Mouse (Mus musculus): ENCODE data around the gene Vapa. TPM values are rescaled to one million over a fixed set of nuclear protein-coding genes. Genes with fewer than 3 reads are reported as not detected.
"Not testable (repeated sequence)": the region's sequence is repeated elsewhere in the genome, so short reads cannot be mapped to it uniquely, and the experiment has no call there.

The Vapa gene
- total RNA-seq (2021) = 10 to 100 TPM; 91.8 to 92.7 TPM
- long read RNA-seq, experiment 1, transcript Vapa-201 (6 exons, 3,369 nt) = major isoform, 224 of 233 reads
- long read RNA-seq, experiment 1, partial matches to known transcripts = 0 of 233 reads
- long read RNA-seq, experiment 1, other reads (novel, unspliced or antisense) = 9 of 233 reads
- long read RNA-seq, experiment 2, transcript Vapa-201 (6 exons, 3,369 nt) = major isoform, 108 of 121 reads
- long read RNA-seq, experiment 2, partial matches to known transcripts = 2 of 121 reads
- long read RNA-seq, experiment 2, other reads (novel, unspliced or antisense) = 11 of 121 reads

DNA sequence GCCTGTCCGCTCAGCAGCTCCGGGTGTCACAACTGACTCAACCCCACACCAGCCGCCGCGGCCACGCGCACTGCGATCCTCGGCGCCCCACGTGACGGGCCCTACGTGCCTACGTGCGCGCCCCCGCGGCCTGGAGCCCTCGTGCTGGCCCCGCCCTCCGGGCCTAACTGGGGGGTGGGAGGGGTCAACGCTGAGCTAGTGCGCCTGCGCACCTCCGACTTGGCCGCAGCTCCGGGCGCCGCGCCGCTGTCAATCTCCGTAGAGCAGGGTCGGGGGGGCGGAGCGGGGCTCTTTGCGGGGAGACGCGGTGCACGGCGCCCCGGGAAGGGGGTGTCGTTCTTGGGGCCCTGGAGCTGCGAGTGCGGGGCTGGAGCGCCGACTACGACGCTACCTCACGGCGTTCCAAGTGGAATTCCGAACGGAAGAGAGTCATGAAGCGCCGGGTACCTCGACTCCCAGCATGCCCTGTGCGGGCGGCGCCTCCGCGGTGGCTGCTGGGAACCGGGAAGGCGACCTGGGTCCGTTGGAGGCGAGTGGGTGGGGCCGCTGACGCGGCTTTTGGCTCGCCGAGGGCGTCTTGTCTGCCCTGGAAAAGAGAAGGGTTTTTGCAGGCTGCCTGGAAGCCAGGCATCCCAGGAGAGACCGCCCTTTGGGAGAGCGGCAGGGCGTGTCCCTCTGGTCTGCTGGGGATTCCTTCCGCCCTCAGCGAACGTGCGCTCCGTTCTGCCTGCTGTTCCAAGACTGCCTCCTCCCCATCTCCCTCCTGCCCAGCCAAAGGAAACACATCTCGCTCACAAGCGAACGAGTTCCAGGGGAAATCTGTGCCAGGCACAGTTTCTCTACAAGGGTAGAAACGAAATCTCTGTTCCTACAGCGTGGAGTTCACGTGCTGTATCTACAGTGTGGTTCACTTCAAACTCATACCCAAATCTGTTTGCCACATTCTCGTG lies at the start of gene Vapa:
TSS of gene Vapa (minus strand) at position 93 of the 950 bp plus-strand sequence.
- peak; percentile 97 to 98 for DNase-seq

DNA sequence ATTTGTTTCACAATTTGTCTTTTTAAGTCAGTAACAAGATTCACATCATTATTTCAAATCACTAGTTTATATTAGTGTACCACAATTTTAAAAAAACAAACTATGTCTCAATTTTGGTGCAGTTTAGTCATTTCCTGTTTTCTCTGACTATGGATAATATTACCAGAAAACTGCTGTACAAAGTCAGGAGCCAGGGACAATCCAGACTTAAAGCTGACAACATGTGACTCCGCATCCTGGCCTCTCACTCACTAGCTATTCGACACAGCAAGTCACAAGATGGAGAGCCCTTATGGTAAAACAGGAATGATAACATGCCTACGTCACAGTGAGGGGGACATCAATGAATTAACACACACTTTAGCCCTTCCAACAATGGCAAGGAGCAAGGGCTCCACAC lies 49.3 kb upstream of the Vapa start:
- no peak for DNase-seq

DNA sequence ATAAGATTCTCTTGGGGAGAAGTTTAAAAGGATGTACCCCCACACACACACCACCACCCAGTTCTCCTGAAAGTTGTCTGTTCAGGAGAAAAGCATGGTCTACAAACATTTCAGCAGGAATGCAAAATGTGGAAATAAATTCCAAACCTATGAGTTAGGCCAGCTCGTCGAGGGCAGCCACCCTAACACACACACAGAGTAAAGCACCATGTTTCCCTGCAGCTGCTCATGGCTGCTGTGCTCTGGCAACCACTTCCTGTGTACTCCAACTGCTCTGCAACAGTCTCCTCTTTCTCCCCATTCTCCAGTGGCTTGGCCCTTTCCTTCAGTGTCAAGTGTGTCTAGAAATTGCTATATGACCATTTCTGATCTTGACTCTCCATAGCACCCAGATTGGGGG lies 45.1 kb upstream of the Vapa start:
- DNase-seq = no peak

DNA sequence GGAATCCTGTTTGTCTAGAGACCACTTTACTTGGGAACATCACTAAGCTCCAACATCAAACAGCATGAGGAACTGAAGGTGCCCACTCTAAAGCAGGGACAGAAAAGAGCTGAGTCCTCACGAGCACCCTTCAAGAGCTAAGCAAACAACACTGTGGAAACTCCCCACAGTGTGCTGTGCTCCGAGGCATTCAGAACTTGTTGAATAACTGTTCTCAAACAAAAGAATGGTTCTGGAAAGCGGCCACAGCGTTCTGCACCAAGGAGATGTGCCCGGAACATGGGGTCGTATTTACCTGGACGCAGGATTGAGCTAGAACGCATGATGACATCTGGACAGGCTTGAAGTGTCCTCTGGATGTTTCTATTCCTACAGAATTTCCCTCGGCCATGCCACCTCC lies 44.6 kb upstream of the Vapa start:
- DNase-seq = no peak

DNA sequence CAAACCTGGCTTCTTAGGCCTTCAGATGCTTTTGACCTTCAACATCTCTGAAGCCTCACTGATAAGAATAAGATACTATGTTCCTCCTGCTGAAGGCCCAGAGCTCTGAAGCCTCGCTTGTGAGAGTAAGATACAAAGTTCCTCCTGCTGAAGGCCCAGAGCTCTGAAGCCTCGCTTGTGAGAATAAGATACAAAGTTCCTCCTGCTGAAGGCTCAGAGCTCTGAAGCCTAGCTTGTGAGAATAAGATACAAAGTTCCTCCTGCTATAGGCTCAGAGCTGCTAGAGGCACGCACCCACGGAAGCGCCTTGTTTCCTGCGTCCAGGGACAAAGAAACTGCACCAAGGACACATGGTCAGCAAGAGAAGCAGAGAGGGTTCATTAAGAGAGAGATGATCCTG lies 43.4 kb upstream of the Vapa start:
- DNase-seq = no peak

DNA sequence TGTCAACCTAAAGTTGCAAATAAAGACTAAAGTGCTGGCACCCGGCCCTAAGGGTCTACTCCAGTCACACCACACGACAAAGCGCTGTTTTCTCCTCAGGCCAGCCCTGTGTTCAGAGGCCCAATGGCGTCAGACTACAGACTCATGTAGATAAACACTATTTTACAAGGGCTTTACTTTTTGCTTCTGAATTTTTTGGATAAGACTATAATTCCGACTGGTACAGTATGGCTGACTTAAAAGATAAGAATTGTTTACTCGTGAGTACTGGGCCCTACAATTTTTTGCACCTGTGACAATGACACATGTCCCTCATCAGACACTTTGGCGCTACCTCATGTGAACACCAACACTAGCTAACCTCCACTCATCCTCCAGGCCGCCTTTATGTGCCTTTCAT lies 42.7 kb upstream of the Vapa start:
- DNase-seq = no peak

DNA sequence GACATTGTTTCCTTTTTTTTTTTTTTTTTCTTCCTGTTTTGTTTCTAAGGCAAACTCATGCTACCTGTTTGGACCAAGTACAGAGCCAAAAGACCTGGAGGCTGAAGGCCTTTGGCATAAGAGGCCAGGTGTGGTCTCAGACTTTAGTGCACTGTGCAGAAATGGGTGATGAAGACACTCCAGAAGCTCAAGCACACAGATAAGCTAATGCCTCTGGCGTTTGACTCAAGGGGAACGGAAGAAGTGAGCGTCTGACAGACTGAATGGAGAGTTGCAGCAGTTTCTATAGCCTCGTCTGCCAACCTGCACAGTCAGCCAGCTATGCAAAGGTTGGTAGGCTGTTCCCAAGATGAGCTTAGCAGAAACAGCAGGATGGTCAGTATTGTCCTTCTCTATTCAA lies 42.3 kb upstream of the Vapa start:
- no peak for DNase-seq

DNA sequence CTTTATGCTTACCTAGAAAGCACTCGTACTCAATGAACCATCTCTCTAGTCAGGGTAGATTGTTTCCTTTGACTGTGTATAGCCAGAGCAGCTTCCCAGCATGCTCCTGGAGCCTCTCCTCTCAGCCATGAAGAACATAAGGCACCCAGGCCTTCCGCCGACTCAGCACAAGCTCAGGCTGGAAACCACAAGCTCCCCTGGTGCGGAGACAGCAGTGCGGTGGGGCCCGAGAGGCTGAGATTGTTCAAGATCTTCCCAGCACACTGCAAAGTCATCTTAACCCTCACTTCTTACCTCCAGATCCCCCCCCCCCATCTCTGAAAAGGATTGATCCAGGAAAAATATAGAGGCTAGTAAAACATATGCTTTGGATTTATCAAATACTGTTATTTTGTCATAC lies 37.2 kb upstream of the Vapa start:
- no peak for DNase-seq

DNA sequence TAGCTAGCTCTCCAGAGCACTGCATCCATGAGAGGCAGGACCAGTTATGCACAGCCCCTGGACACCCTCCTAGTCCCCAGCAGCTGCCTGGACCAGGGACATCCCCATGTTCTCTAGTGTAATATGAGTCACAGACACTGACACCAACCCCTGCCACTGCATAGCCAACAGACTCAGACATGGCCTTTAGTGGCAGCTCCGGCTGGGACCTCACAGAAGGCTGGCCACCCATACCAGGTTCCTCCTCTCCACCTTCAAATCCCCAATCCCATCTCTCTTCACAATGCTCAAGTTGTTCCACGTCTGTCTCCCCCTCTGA lies 35.8 kb upstream of the Vapa start:
- DNase-seq = no peak

DNA sequence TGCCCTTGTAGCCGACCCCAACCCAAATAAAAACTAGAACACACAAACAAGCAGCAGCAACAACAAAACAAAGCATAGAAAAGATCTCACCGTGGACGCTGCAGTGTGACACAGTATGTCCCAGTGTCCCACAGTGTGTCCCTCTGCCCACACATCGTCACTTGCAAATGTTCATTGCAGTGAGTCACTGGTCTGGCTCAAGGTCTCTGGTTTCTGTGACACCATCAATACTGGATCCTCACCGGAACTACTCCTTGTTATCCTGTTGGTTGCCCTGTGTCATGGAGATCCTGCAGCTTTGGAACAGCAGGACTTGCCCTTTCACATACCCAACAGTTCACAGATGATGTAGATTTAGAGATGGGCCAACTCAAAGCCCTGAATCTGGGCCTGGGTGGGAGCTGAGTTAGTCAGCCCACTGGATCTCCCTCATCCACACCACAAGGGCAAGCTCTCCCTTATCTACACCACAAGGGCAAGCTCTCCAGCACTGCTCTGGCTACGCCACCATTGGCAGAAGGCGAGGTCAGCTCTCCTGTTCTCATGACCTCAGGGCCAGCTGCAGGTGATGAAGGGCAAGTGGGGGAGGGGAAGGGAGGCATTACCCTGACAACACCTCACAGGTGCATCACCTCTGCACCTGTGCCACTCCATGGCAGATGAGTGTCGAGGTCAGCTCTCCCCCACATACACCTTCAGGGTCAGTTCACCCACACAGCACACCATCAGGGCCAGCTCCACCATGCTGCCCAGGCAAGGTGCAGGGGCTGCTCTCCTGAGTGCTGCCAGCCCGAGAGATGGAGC lies 35.2 kb upstream of the Vapa start:
- DNase-seq = no peak

DNA sequence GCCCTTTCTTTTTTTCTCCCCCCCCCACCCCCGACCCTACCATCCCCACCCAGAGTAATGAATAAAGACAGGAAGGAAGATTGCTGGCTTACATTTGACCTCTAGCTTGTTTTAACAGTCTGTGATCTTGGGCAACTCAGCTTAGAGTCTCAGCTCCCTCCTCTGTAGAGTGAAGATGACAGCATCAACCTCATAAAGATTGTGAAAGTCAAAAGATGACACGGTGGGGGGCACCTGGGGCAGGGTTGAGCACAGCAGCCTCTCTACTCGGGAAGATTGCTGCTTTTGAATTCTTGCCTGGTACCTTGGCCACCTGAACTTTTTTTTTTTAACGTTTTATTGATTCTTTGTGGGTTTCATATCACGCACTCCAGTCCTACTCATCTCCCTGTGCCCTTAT lies 34.6 kb upstream of the Vapa start:
- DNase-seq = no peak

DNA sequence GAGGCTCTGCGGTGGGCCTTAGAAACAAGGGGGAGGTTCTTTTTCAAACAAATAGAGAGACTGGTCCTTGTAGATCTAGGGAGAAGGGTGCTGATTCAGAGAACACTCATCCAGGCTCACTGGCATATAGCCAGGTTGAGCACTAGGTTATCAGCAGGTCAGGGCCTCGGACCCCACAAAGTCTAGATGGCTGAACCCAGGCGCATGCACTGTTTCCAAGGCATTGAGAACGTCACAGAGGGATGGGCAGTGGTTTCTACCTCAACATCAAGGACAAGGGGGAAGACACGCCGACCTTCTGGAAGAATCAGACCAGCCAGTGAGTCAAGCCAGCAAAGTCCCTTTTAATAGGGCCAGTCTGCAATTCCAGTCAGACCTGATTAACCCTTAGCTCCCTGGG lies 33.9 kb upstream of the Vapa start:
- DNase-seq = no peak

DNA sequence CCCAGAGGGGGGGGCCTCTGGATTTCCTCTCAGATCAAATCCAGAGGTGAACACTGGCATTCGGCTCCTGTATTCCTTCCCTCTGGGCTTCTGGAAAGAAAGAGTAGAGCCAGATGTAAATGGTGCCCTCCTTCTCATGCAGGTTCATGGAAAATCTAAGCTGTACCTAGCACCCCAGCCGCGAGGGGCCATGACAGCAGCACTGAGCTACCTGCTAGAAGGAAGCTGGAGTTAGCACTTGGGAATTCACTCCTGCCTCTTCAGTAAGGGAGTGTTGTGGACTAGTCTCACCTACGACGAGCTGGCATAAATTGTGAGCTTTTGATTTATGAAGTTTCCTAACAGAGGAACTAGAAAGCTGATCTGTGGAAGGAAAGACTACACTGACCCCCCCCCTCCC lies 30.2 kb upstream of the Vapa start:
- DNase-seq = no peak

DNA sequence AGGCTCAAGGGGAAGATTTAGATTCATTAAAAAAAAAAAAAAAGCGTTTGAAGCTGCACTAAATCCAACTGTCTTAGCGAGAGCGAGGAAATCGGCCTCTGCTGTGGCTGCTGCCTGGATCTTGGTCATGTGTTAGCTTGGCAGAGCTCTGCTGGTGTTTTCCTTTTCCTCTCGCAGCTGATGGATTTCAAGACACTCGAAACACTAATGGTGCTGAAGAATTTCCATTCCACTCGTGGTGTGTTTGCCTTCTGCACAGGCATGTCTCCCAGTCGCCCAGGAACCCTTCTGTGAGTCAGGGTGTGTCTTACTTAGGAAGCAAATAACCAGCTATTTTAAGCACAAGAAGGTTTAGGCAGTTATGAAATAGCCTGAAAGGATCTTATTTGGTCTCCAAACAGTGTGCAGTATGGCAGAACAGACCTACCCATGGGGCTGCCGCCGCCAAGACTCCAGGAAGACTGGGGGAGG lies 29.7 kb upstream of the Vapa start:
- peak; percentile 30 to 62 for DNase-seq

DNA sequence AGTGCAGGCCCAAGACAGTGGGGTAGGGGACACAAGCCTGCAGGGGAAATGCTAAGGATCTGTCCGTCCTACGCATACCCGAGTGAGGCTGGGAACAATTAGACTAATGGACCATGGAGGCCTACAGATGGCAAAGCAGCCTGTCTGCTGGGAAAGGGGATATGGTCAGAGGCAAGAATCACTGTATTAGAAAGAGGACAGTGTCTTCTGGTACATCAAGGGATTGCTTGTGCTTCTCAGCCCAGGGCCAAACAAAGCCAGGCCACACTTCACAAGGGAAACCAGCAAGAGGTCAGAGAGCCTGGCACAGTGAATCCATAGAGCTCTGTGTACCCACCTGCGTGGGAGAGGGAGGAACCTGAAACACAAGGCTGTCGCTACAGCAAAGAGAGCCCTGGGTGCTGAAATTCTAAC lies 29.2 kb upstream of the Vapa start:
- DNase-seq = no peak

DNA sequence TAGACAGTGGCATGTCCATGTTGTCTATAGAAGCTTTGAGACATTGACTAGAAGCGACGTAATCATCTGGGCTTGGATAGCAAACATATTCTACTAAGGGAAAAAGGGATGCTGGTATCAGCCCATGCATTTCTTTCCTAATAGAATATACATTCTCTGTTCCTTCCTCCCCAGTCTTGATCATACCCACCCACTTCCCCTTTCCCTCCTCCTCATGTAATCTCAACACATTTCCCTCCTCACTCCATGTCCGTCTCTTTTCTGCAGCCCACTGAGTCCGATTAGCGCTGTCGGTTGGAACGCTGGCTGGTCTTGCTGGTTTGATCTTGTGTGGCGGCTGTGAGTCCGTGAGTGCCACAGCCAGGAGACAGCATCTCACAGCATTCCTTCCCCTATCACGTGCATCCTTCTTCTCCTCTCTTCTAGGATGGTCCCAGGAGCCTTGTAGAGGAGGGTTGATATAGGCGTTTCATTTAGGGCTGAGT lies 28.4 kb upstream of the Vapa start, which contains the start of gene Txndc2:
TSS of gene Txndc2 (minus strand) at position 435 of the 485 bp plus-strand sequence.
- no peak for DNase-seq

DNA sequence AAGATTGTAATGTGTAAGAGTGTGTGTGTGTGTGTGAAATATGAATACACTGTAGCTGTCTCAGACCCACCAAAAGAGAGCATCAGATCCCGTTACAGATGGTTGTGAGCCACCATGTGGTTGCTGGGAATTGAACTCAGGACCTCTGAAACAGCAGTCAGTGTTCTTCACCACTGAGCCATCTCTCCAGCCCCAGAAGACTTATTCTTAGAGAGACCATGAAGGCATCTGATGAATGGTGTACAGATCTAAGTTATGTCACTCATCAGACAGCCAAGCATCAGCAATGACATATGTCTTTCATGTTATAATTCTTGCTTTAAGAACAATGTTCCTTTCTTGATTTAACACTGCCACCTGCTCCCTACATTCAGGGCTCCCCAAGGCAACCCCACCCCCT lies 25.8 kb upstream of the Vapa start:
- DNase-seq = no peak

DNA sequence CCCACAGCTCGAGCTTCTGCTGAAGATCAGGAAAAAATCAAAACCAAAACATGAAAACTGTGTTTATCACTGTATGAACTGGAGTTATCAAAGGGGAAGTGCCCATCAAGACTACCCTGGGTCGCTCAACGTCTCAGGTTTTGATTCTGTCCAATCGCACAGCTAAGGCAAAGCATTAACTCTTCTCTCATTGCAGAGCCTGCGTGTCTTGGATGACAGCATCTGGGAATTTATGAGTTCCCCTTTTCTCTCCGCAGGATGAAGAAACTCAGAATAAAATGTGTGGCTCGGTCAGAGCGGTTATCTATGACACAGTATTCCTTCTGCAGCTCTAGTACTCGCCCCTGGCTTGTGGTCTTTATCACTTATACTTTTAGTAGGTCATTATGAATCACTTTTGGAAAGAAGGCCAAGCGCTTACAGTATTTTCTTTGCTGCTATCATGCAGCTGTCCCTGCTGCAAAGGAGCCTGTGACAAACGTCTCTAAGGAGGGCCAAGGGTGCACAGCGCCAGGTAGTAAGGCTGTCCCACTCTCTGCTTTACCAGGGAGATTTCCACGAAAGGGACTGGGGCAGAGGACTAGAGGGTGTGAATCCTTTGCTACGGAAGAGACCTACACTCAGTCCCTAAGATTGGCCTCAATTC lies 22.5 kb upstream of the Vapa start:
- DNase-seq = peak in 1 of 2 experiments; percentile 15

DNA sequence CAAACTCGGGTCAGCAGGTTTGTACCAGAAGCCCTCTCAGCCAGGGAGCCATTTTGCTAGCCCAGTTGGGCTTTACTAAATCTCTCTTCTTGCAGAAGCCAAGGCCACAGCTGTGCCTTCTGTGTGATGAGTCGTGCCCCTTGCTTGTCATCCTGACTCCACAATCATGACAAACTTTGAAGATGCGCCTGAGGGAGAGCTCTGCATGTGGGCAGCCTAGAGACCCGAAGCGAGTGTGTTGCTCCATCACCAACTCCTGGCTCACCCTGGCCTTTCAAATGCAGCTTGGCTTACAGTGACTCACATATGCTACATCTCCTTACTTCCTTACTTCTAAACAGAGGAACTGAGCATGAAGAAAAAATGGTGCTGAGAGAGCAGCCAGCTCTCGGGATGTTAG lies 16.6 kb upstream of the Vapa start:
- no peak for DNase-seq

DNA sequence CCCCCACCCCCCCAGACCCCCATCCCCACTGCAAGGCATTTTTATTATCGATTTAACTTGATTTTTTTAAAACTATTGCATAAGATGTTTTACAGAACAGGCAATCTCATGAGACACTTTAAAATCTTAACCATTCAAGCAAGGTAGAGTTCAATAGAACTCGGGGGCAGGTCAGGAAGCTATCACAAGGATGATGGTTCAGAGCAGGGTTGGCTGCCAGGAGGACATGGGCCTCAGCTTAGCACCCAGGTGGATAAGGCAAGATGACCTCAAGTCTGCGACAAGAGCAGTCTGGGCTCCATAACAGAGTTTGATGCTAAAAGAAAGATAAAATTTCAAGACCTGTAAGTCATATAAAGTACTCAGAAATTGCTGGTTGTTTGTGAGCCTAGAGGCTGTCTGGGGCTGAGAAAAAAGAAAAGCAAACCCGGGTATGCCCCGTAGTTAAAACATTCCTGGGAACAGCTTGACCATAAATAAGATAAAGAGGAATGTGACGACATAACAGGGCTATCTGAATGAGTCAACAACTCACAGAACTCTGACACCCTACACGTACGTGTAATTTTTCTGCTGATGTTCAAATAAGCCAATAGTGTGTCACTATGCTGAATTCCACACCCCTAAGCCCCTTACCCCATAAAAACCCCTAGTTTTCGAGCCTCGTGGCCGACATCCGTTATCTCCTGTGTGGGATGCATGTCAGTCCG lies 15.6 kb upstream of the Vapa start:
- not testable (repeated sequence) for DNase-seq

DNA sequence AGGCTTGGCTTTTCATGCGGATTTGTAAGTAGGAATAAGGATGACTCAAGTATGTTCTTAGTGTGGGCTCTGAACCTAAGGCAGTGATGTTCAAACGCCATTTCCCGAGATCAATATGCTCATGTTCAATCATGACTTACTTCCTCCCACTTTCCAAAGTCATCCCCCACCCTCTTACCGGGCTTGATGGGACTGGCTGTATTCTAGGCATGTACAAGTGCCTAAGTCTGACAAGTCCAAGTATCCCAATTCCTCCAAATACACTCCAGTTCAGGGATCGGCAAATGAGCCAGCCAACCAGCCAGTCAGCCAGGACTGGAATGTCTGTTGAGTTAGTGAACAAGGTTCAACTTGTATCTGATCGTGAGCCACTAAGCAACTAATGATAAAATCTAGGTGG lies 12.9 kb upstream of the Vapa start:
- no peak for DNase-seq
